Mouse (Mus musculus) intestine, embryonic 16.5 days (tissue): ENCODE results near the gene Tex37. TPM values are rescaled to one million over a fixed set of nuclear protein-coding genes. Genes with fewer than 3 reads are reported as not detected.

Experiments used
- ATAC-seq: fragments of 200-750 bp; cut with Nextera tagmentation; 2 replicates; pipeline ENCODE4 v1.8.0; 2017; ENCODE audit warnings: moderate TSS enrichment, moderate library complexity
- H3K27ac ChIP-seq: fragments of 300-500 bp; sonication (generic); 2 replicates; pipeline ENCODE4 v1.5.1; 2014; ENCODE audit warnings: mild to moderate bottlenecking, low read length
- H3K27me3 ChIP-seq: fragments of 300-500 bp; sonication (generic); replicated peaks from 2 replicates; pipeline ENCODE4 v1.6.1; 2014; ENCODE audit warnings: low read length, control low read depth, mixed read lengths; ENCODE audit not compliant: control insufficient read depth, insufficient read depth
- H3K36me3 ChIP-seq: fragments of 300-500 bp; sonication (generic); 2 replicates; pipeline ENCODE4 v1.6.1; 2014; ENCODE audit warnings: low read length, control low read depth; ENCODE audit not compliant: control insufficient read depth, insufficient read depth
- H3K4me1 ChIP-seq: fragments of 300-500 bp; sonication (generic); 2 replicates; pipeline ENCODE4 v1.6.1; 2014; ENCODE audit warnings: low read length, control low read depth, mixed read lengths; ENCODE audit not compliant: control insufficient read depth, insufficient read depth
- H3K4me2 ChIP-seq: fragments of 300-500 bp; sonication (generic); 2 replicates; pipeline ENCODE4 v1.6.1; 2014; ENCODE audit warnings: low read depth, low read length, control low read depth
- H3K4me3 ChIP-seq: fragments of 300-500 bp; sonication (generic); 2 replicates; pipeline ENCODE4 v1.5.1; 2014; ENCODE audit warnings: mild to moderate bottlenecking, low read length
- H3K9ac ChIP-seq: fragments of 300-500 bp; sonication (generic); 2 replicates; pipeline ENCODE4 v1.6.1; 2014; ENCODE audit warnings: low read depth, low read length
- H3K9me3 ChIP-seq: fragments of 300-500 bp; sonication (generic); 2 replicates; pipeline ENCODE4 v1.6.1; 2016; ENCODE audit warnings: low read length, control low read depth; ENCODE audit not compliant: control insufficient read depth
- WGBS: fragments of 180-500 bp; shearing (Covaris S2); extraction: QIAGEN DNeasy Blood & Tissue Kit; methylation state at CpG from one replicate; pipeline ENCODE4 v1.1.7; 2014; 5-methylcytosine and 5-hydroxymethylcytosine counted together
- polyA plus RNA-seq: library from polyadenylated mRNA; unstranded; fragments of >200 nt; fragmentation: Nextera tagmentation; extraction: Ambion mirVana; gene quantifications from 2 replicates; pipeline ENCODE4 v1.2.1, GENCODE M21; 2015

Tex37 gene
- not detected in 2 replicates for polyA plus RNA-seq

- no peaks in the 10 kb centered on the region for H3K36me3 ChIP-seq
- ATAC-seq = no peak
- no peak within 1 kb of the TSS for H3K4me3 ChIP-seq
- H3K4me2 ChIP-seq = no peak within 1 kb of the TSS
- 94% methylated on average over 3 of the region's 3 CpGs for WGBS
- no peaks in the 10 kb centered on the region for H3K9me3 ChIP-seq
- no peak within 1 kb of the TSS for H3K9ac ChIP-seq
- peaks cover 6% of the 10 kb centered on the region; the same call in 1 of the 2 replicates for H3K4me1 ChIP-seq
- H3K27me3 ChIP-seq = 0 out of 2 replicates have a peak, but pooled peaks cover 3% of the 10 kb centered on the region
- H3K27ac ChIP-seq = no peak within 1 kb of the TSS
These were observed at the start of gene Tex37 for GRCm38 (mm10) chr6:70918827-70919226. Gene Tex37, minus strand, starts transcription at chr6:70918927.

- Histone ChIP-seq H3K9ac (no peak overlapping the region), H3K27ac (no peak overlapping the region), H3K36me3 (no peaks in the 10 kb centered on the region), H3K4me3 (no peak overlapping the region), H3K4me1 (peaks cover 8% of the 10 kb centered on the region), H3K4me2 (no peak overlapping the region), H3K9me3 (no peaks in the 10 kb centered on the region), H3K27me3 (0 out of 2 replicates have a peak, but pooled peaks cover 2% of the 10 kb centered on the region)
- peak; percentile 75 for ATAC-seq
- WGBS = 60% methylated on average over 4 of the region's 4 CpGs
These were observed 49.6 kb upstream of the Tex37 start for GRCm38 (mm10) chr6:70968291-70968690.

GRCm38 (mm10) chr6:70967422-70967821 lies 48.7 kb upstream of the Tex37 start:
- Histone ChIP-seq H3K27me3 (0 out of 2 replicates have a peak, but pooled peaks cover 2% of the 10 kb centered on the region), H3K36me3 (no peaks in the 10 kb centered on the region), H3K27ac (no peak overlapping the region), H3K4me2 (peak overlapping the region; percentile 30; the same call in 1 of the 2 replicates), H3K9me3 (no peaks in the 10 kb centered on the region), H3K4me1 (peaks cover 8% of the 10 kb centered on the region), H3K9ac (no peak overlapping the region), H3K4me3 (no peak overlapping the region)
- 4% methylated on average over 8 of the region's 8 CpGs for WGBS
- ATAC-seq = 0 out of 2 replicates have a peak, but pooled peaks have one; percentile 23

- Histone ChIP-seq H3K9ac (no peak overlapping the region), H3K27ac (no peak overlapping the region), H3K27me3 (0 out of 2 replicates have a peak, but pooled peaks cover 2% of the 10 kb centered on the region), H3K4me1 (peaks cover 8% of the 10 kb centered on the region), H3K9me3 (no peaks in the 10 kb centered on the region), H3K4me3 (no peak overlapping the region), H3K4me2 (no peak overlapping the region), H3K36me3 (no peaks in the 10 kb centered on the region)
- 24% methylated on average over 7 of the region's 7 CpGs for WGBS
- no peak for ATAC-seq
These were observed 47.0 kb upstream of the Tex37 start for GRCm38 (mm10) chr6:70965694-70966093.

GRCm38 (mm10) chr6:70964116-70964830 lies 45.5 kb upstream of the Tex37 start:
- WGBS = 46% methylated on average over 6 of the region's 6 CpGs
- Histone ChIP-seq H3K4me2 (no peak overlapping the region), H3K27ac (no peak overlapping the region), H3K4me3 (no peak overlapping the region), H3K36me3 (no peaks in the 10 kb centered on the region), H3K27me3 (peaks cover 9% of the 10 kb centered on the region; the same call in 1 of the 2 replicates), H3K4me1 (peaks cover 8% of the 10 kb centered on the region), H3K9me3 (no peaks in the 10 kb centered on the region), H3K9ac (no peak overlapping the region)
- no peak for ATAC-seq

- Histone ChIP-seq H3K9ac (no peak overlapping the region), H3K4me3 (no peak overlapping the region), H3K4me2 (no peak overlapping the region), H3K27ac (no peak overlapping the region), H3K9me3 (no peaks in the 10 kb centered on the region), H3K4me1 (peaks cover 9% of the 10 kb centered on the region), H3K27me3 (peaks cover 53% of the 10 kb centered on the region), H3K36me3 (no peaks in the 10 kb centered on the region)
- WGBS = 10% methylated on average over 7 of the region's 7 CpGs
- ATAC-seq = no peak
These were observed 38.7 kb upstream of the Tex37 start for GRCm38 (mm10) chr6:70957341-70957940.

- 0 out of 2 replicates have a peak, but pooled peaks have one; percentile 4 for ATAC-seq
- Histone ChIP-seq H3K9me3 (no peaks in the 10 kb centered on the region), H3K27me3 (peaks cover 53% of the 10 kb centered on the region), H3K4me3 (peak overlapping the region; percentile 51), H3K36me3 (no peaks in the 10 kb centered on the region), H3K9ac (0 out of 2 replicates have a peak overlapping the region, but pooled peaks have one; percentile 29), H3K27ac (no peak overlapping the region), H3K4me2 (peak overlapping the region; percentile 87), H3K4me1 (peaks cover 9% of the 10 kb centered on the region)
- under 1% methylated on average over 34 of the region's 34 CpGs for WGBS
These were observed 38.2 kb upstream of the Tex37 start for GRCm38 (mm10) chr6:70956936-70957335.

GRCm38 (mm10) chr6:70956285-70956912 lies 37.7 kb upstream of the Tex37 start, which contains the start of gene Foxi3:
Gene Foxi3, plus strand, starts transcription at chr6:70956531.
- Histone ChIP-seq H3K36me3 (no peaks in the 10 kb centered on the region), H3K27me3 (peaks cover 53% of the 10 kb centered on the region), H3K27ac (no peak within 1 kb of the TSS), H3K4me1 (peaks cover 9% of the 10 kb centered on the region), H3K9ac (0 out of 2 replicates have a peak within 1 kb of the TSS, but pooled peaks have one; percentile 29), H3K4me2 (peak within 1 kb of the TSS; percentile 87), H3K9me3 (no peaks in the 10 kb centered on the region), H3K4me3 (peak within 1 kb of the TSS; percentile 51)
- under 1% methylated on average over 54 of the region's 67 CpGs for WGBS
- ATAC-seq = peak; percentile 90

- H3K4me2 ChIP-seq = peak overlapping the region; percentile 87
- H3K27ac ChIP-seq = no peak overlapping the region
- no peak overlapping the region for H3K9ac ChIP-seq
- peaks cover 9% of the 10 kb centered on the region for H3K4me1 ChIP-seq
- WGBS = 2% methylated on average over 12 of the region's 12 CpGs
- peaks cover 53% of the 10 kb centered on the region for H3K27me3 ChIP-seq
- H3K4me3 ChIP-seq = peak overlapping the region; percentile 51
- no peaks in the 10 kb centered on the region for H3K36me3 ChIP-seq
- no peaks in the 10 kb centered on the region for H3K9me3 ChIP-seq
- no peak for ATAC-seq
These were observed 37.1 kb upstream of the Tex37 start for GRCm38 (mm10) chr6:70955841-70956240.
